Mouse (Mus musculus): ENCODE measurements around the gene Itln1. TPM values are rescaled to one million over a fixed set of nuclear protein-coding genes. Genes with fewer than 3 reads are reported as not detected.

Itln1 gene
- polyA plus RNA-seq (2012; fragmentation: generic; extraction: Trizol): not detected

GRCm38 (mm10) chr1:171535194-171535593 lies at the start of gene Itln1:
Gene Itln1 (minus strand): TSS chr1:171535294.

GRCm38 (mm10) chr1:171558898-171559297 lies 23.8 kb upstream of the Itln1 start, which contains the start of gene Cd244a:
Gene Cd244a (plus strand): TSS chr1:171559193.

GRCm38 (mm10) chr1:171503250-171503591 lies 31.9 kb downstream of the Itln1 start, which contains the start of gene Alyref2:
Gene Alyref2 (plus strand): TSS chr1:171503478.

Other genes with a start within 250 kb of the Itln1 start
- gene Usp21, start 247.3 kb downstream of the Itln1 start, polyA plus RNA-seq (2012; fragmentation: generic; extraction: Trizol): 10 to 100 TPM; 15.3 to 46.2 TPM
- 100 to 1,000 TPM in 1 of 2 experiments, 10 to 100 TPM in 1; 96.6 to 138 TPM for gene Ufc1, start 240.3 kb downstream of the Itln1 start, polyA plus RNA-seq (2012; fragmentation: generic; extraction: Trizol)
- 10 to 100 TPM; 14.8 to 45.0 TPM for gene Dedd, start 206.1 kb downstream of the Itln1 start, polyA plus RNA-seq (2012; fragmentation: generic; extraction: Trizol)
- 10 to 100 TPM in 1 of 2 experiments, 1 to 10 TPM in 1; 7.6 to 30.5 TPM for gene Nit1, start 189.6 kb downstream of the Itln1 start, polyA plus RNA-seq (2012; fragmentation: generic; extraction: Trizol)
- 10 to 100 TPM; 29.8 to 51.1 TPM for gene Pfdn2, start 189.6 kb downstream of the Itln1 start, polyA plus RNA-seq (2012; fragmentation: generic; extraction: Trizol)
- under 1 TPM in 1 of 2 experiments, not detected in 1; 0.05 TPM for gene Klhdc9, start 174.5 kb downstream of the Itln1 start, polyA plus RNA-seq (2012; fragmentation: generic; extraction: Trizol)
- under 1 TPM; 0.02 to 0.04 TPM for gene Nectin4, start 165.2 kb downstream of the Itln1 start, polyA plus RNA-seq (2012; fragmentation: generic; extraction: Trizol)
- under 1 TPM; 0.02 to 0.06 TPM for gene Arhgap30, start 146.3 kb downstream of the Itln1 start, polyA plus RNA-seq (2012; fragmentation: generic; extraction: Trizol)
- gene Usf1, start 124.0 kb downstream of the Itln1 start, polyA plus RNA-seq (2012; fragmentation: generic; extraction: Trizol): 10 to 100 TPM; 23.4 to 86.2 TPM
- 1 to 10 TPM in 1 of 2 experiments, under 1 TPM in 1; 0.16 to 2.5 TPM for gene Tstd1, start 116.4 kb downstream of the Itln1 start, polyA plus RNA-seq (2012; fragmentation: generic; extraction: Trizol)
- gene F11r, start 97.8 kb downstream of the Itln1 start, polyA plus RNA-seq (2012; fragmentation: generic; extraction: Trizol): under 1 TPM in 1 of 2 experiments, not detected in 1; 0.13 TPM
- gene Alyref2, start 31.8 kb downstream of the Itln1 start, polyA plus RNA-seq (2012; fragmentation: generic; extraction: Trizol): 1 to 10 TPM in 1 of 2 experiments, under 1 TPM in 1; 0.81 to 6.3 TPM
- gene Cd244a, start 23.9 kb upstream of the Itln1 start, polyA plus RNA-seq (2012; fragmentation: generic; extraction: Trizol): not detected
- not detected for gene Ly9, start 72.1 kb upstream of the Itln1 start, polyA plus RNA-seq (2012; fragmentation: generic; extraction: Trizol)
- gene Slamf7, start 117.7 kb upstream of the Itln1 start, polyA plus RNA-seq (2012; fragmentation: generic; extraction: Trizol): not detected
- under 1 TPM in 1 of 2 experiments, not detected in 1; 0.15 TPM for gene Cd48, start 146.7 kb upstream of the Itln1 start, polyA plus RNA-seq (2012; fragmentation: generic; extraction: Trizol)
- gene Slamf1, start 231.8 kb upstream of the Itln1 start, polyA plus RNA-seq (2012; fragmentation: generic; extraction: Trizol): under 1 TPM in 1 of 2 experiments, not detected in 1; 0.04 TPM